Mouse (Mus musculus) gastrocnemius, postnatal 25 days (tissue): ENCODE data around the gene Gpx1. TPM values are rescaled to one million over a fixed set of nuclear protein-coding genes. Genes with fewer than 3 reads are reported as not detected.

ENCODE experiments used
- DNase-seq: peaks from one replicate; pipeline ENCODE4 v3.0.0; 2022
- total RNA-seq, 2 experiments: library from RNA; stranded (reverse); gene quantifications; 1 replicate in 1 of 2; 2 replicates in 1 of 2; pipeline ENCODE4 v1.2.3; 2021

Gpx1 gene
- total RNA-seq, 2 experiments from 2014 or later = 74.4 to 92.9 TPM

GRCm38 (mm10) chr9:108339886-108340257 lies 1.2 kb downstream of the Gpx1 start:
- DNase-seq = no peak

GRCm38 (mm10) chr9:108340258-108341138 lies 1.8 kb downstream of the Gpx1 start:
- DNase-seq = no peak

GRCm38 (mm10) chr9:108341139-108341475 lies 2.4 kb downstream of the Gpx1 start:
- DNase-seq = no peak

- DNase-seq = no peak
Measured at GRCm38 (mm10) chr9:108341801-108342200, 3.1 kb downstream of the Gpx1 start.

- no peak for DNase-seq
Measured at GRCm38 (mm10) chr9:108342301-108342831, 3.7 kb downstream of the Gpx1 start.

- no peak for DNase-seq
Measured at GRCm38 (mm10) chr9:108343331-108343730, 4.6 kb downstream of the Gpx1 start.

GRCm38 (mm10) chr9:108343835-108344234 lies 5.1 kb downstream of the Gpx1 start:
- DNase-seq = no peak

- DNase-seq = no peak
Measured at GRCm38 (mm10) chr9:108344471-108344870, 5.8 kb downstream of the Gpx1 start.

- DNase-seq = no peak
Measured at GRCm38 (mm10) chr9:108347024-108347423, 8.3 kb downstream of the Gpx1 start.

GRCm38 (mm10) chr9:108347540-108348289 lies 9.0 kb downstream of the Gpx1 start, which contains the start of gene Usp4:
Gene Usp4 (plus strand): TSS chr9:108347853.
- DNase-seq = peak; percentile 91

- no peak for DNase-seq
Measured at GRCm38 (mm10) chr9:108348290-108348680, 9.6 kb downstream of the Gpx1 start.

GRCm38 (mm10) chr9:108349727-108350126 lies 11.0 kb downstream of the Gpx1 start:
- no peak for DNase-seq

- no peak for DNase-seq
Measured at GRCm38 (mm10) chr9:108378234-108378633, 39.5 kb downstream of the Gpx1 start.

- DNase-seq = no peak
Measured at GRCm38 (mm10) chr9:108378736-108379135, 40.0 kb downstream of the Gpx1 start.

GRCm38 (mm10) chr9:108379294-108379693 lies 40.6 kb downstream of the Gpx1 start:
- DNase-seq = no peak

- DNase-seq = no peak
Measured at GRCm38 (mm10) chr9:108381382-108381781, 42.7 kb downstream of the Gpx1 start.

- DNase-seq = no peak
Measured at GRCm38 (mm10) chr9:108385006-108385405, 46.3 kb downstream of the Gpx1 start.

- peak; percentile 44 for DNase-seq
Measured at GRCm38 (mm10) chr9:108386816-108387215, 48.1 kb downstream of the Gpx1 start.

- no peak for DNase-seq
Measured at GRCm38 (mm10) chr9:108388601-108389000, 49.9 kb downstream of the Gpx1 start.

- DNase-seq = no peak
Measured at GRCm38 (mm10) chr9:108389220-108389619, 50.5 kb downstream of the Gpx1 start.
